In the genomic region with DNA sequence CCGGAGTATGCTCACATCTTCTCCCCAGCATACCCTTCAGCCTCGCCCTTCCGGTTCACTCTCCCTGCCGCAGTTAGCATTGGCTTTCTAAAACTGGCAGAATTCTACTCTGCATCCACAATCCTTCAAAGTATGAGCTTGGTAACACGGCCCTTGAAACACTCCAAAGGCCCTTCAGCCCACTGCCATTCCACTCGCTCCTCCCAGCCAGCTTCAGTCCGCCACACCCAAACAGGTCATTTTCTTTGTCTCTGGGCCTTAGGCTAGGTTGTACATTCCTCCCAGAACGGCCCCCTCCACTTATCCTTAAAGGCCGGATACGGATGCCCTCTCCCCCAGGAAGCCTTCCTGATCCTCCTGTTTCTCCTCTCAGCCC, we compare ENCODE assay signal across 10 mouse cellular contexts. TPM values are rescaled to one million over a fixed set of nuclear protein-coding genes. Genes with fewer than 3 reads are reported as not detected.
DNase-seq lines count a peak whose midpoint lies in the region; ATAC-seq and TF ChIP-seq lines count a peak whose summit lies in the region.
"Had no signal": no experiment of that assay in that cellular context is flagged by ENCODE, and none has a peak within 500 bp of the region (broad histone marks: within the 10 kb centered on the region; RNA-seq: fewer than 3 reads in every experiment).

No protein-coding gene starts in this region.

- H3K4me1 ChIP-seq in thymus, adult 2 months (replicated peaks; ENCODE audit: control insufficient read depth, insufficient read depth, low read length): peaks cover 12% of the 10 kb centered on the region

- intact Hi-C loops in gastrocnemius, postnatal 36 days (cut with DNase I): no loop called here
- intact Hi-C loops in left cerebral cortex, postnatal 4 days (cut with DNase I): no loop called here

- H3K27ac ChIP-seq in thymus, adult 2 months (ENCODE audit: control insufficient read depth, insufficient read depth, low read length): peak overlapping the region; percentile 27; the same call in 1 of the 2 replicates

- TF ChIP-seq POLR2A in thymus, adult 2 months (IDR thresholded peaks at IDR 0.05; ENCODE audit: control insufficient read depth, extremely low read depth, insufficient read depth, low read length, poor library complexity): no peak

- 92% methylated on average over 10 of the region's 10 CpGs for WGBS in thymus, adult 2 months

- DNase-seq in gastrocnemius, postnatal 10 days: peak; percentile 4
- DNase-seq in gastrocnemius, postnatal 36 days: no peak
- DNase-seq in thymus, adult 2 months: no peak
- no peak for DNase-seq in thymus, postnatal 4 days
- peak; percentile 80 to 87 for DNase-seq in lung, adult 18-20 months
- no peak for DNase-seq in left cerebral cortex, postnatal 4 days
- no peak for DNase-seq in spleen, postnatal 14 days (ENCODE audit: low spot score in 2 of 2)
- DNase-seq: adrenal gland, postnatal 25 days; B cell, adult 2 months had no signal

- H3K4me3 ChIP-seq in thymus, adult 2 months (ENCODE audit: control insufficient read depth, insufficient read depth, low read length): no peak overlapping the region

- no peak for ATAC-seq in erythroblast, adult 5-6 weeks (replicated peaks; ENCODE audit: low FRiP score, poor library complexity, severe bottlenecking)

- TF ChIP-seq CTCF in thymus, adult 2 months (IDR thresholded peaks at IDR 0.05; ENCODE audit: borderline replicate concordance, control insufficient read depth, extremely low read depth, insufficient read depth, low read length, poor library complexity): no peak

- H3K27me3 ChIP-seq in thymus, adult 2 months (ENCODE audit: control insufficient read depth, insufficient read depth, low read length): no peaks in the 10 kb centered on the region

- H3K36me3 ChIP-seq in thymus, adult 2 months (ENCODE audit: control insufficient read depth, insufficient read depth, low read length): 0 out of 2 replicates have a peak, but pooled peaks cover 4% of the 10 kb centered on the region

RNA-seq across cellular contexts. Expression of a gene that starts 26.1 kb away (rescaled TPM):
- 10 to 100 TPM; 73.1 to 88.7 TPM for total RNA-seq in gastrocnemius, postnatal 10 days (2021)
- total RNA-seq in gastrocnemius, postnatal 36 days (2021): 10 to 100 TPM; 31.1 to 31.8 TPM
- 163 and 186 TPM in 2 replicates for polyA plus RNA-seq in thymus, adult 2 months (2012; rRNA removed)
- 49.6 and 78.6 TPM in 2 replicates for total RNA-seq in erythroblast, adult 5-6 weeks (2015; ENCODE audit: low replicate concordance)
- 40.3 and 58.8 TPM in 2 replicates for total RNA-seq in erythroblast, adult 5-6 weeks (2017; ENCODE audit: low replicate concordance)
- 10 to 100 TPM; 34.0 to 35.7 TPM for total RNA-seq in left cerebral cortex, postnatal 4 days (2021)

Comparison
In these comparisons a context has a peak if more than half of its experiments do, and no peak if none do; other contexts are left out.
1. DNase-seq: peak in gastrocnemius, postnatal 10 days (single experiment) and lung, adult 18-20 months (2 of 2); none in gastrocnemius, postnatal 36 days (0 of 2), thymus, adult 2 months (single experiment), thymus, postnatal 4 days (single experiment), left cerebral cortex, postnatal 4 days (single experiment) and spleen, postnatal 14 days (0 of 2).